Mouse (Mus musculus) T-helper 17 cell (primary cell): ENCODE results near the gene Actn1.

ENCODE experiments used
- in situ Hi-C, 2 experiments: fragments of 300-600 bp; cut with MboI, MseI; formaldehyde crosslinking; loops; 1 replicate in 1 of 2; 2 replicates in 1 of 2; pipeline ENCODE4 v1.15.1; 2025; ENCODE audit warnings: high pct_unique_total_duplicates in 2 of 2

Gene Actn1

GRCm38 (mm10) chr12:80260744-80261695, 849 bp upstream of the Actn1 start:
- in situ Hi-C loops: loop anchor here in 1 of 2 experiments (5.0 kb wide), 1 partner anchor 39 kb away; no protein-coding TSS in a partner anchor

- in situ Hi-C loops: loop anchor here in 1 of 2 experiments (5.0 kb wide), 1 partner anchor 37 kb away; no protein-coding TSS in a partner anchor
Observed at GRCm38 (mm10) chr12:80259216-80260055, 735 bp downstream of the Actn1 start.

GRCm38 (mm10) chr12:80258520-80259215, 1.5 kb downstream of the Actn1 start:
- in situ Hi-C loops: no loop called here

- in situ Hi-C loops: no loop called here
Observed at GRCm38 (mm10) chr12:80251978-80252377, 8.2 kb downstream of the Actn1 start.

GRCm38 (mm10) chr12:80251554-80251953, 8.6 kb downstream of the Actn1 start:
- in situ Hi-C loops: no loop called here

- in situ Hi-C loops: no loop called here
Observed at GRCm38 (mm10) chr12:80249539-80249938, 10.6 kb downstream of the Actn1 start.

- in situ Hi-C loops: no loop called here
Observed at GRCm38 (mm10) chr12:80247067-80247466, 13.1 kb downstream of the Actn1 start.

GRCm38 (mm10) chr12:80246505-80246904, 13.7 kb downstream of the Actn1 start:
- in situ Hi-C loops: no loop called here

GRCm38 (mm10) chr12:80244755-80245154, 15.4 kb downstream of the Actn1 start:
- in situ Hi-C loops: no loop called here

GRCm38 (mm10) chr12:80244127-80244526, 16.0 kb downstream of the Actn1 start:
- in situ Hi-C loops: no loop called here

GRCm38 (mm10) chr12:80243335-80243734, 16.8 kb downstream of the Actn1 start:
- in situ Hi-C loops: no loop called here

- in situ Hi-C loops: no loop called here
Observed at GRCm38 (mm10) chr12:80239445-80239844, 20.7 kb downstream of the Actn1 start.

- in situ Hi-C loops: no loop called here
Observed at GRCm38 (mm10) chr12:80238523-80238922, 21.6 kb downstream of the Actn1 start.

- in situ Hi-C loops: no loop called here
Observed at GRCm38 (mm10) chr12:80235295-80235694, 24.9 kb downstream of the Actn1 start.

- in situ Hi-C loops: no loop called here
Observed at GRCm38 (mm10) chr12:80234226-80234625, 25.9 kb downstream of the Actn1 start.

- in situ Hi-C loops: no loop called here
Observed at GRCm38 (mm10) chr12:80232840-80233218, 27.3 kb downstream of the Actn1 start.

- in situ Hi-C loops: no loop called here
Observed at GRCm38 (mm10) chr12:80232076-80232839, 27.9 kb downstream of the Actn1 start.

GRCm38 (mm10) chr12:80231317-80231716, 28.9 kb downstream of the Actn1 start:
- in situ Hi-C loops: no loop called here

GRCm38 (mm10) chr12:80230854-80231253, 29.3 kb downstream of the Actn1 start:
- in situ Hi-C loops: no loop called here

GRCm38 (mm10) chr12:80230111-80230700, 30.0 kb downstream of the Actn1 start:
- in situ Hi-C loops: no loop called here
